Mouse (Mus musculus) ES-E14 (cell line): ENCODE data around the gene Cux1.

Experiments used
- CHD2 ChIP-seq: IDR thresholded peaks from 2 replicates; pipeline ENCODE4 v1.6.1; 2014; ENCODE audit warnings: mild to moderate bottlenecking, low read depth, low read length, inconsistent platforms
- HCFC1 ChIP-seq: IDR thresholded peaks from 2 replicates; pipeline ENCODE4 v1.6.1; 2012; ENCODE audit warnings: low read length, inconsistent platforms, borderline replicate concordance; ENCODE audit not compliant: insufficient read depth
- MAFK ChIP-seq: IDR thresholded peaks from 2 replicates; pipeline ENCODE4 v1.6.1; 2014; ENCODE audit warnings: mild to moderate bottlenecking, low read depth, low read length, inconsistent platforms; ENCODE audit not compliant: insufficient read depth
- ZC3H11A ChIP-seq: IDR thresholded peaks from 2 replicates; pipeline ENCODE4 v1.6.1; 2012; ENCODE audit warnings: low read depth, mild to moderate bottlenecking, inconsistent platforms, low read length, borderline replicate concordance
- ZNF384 ChIP-seq: IDR thresholded peaks from 2 replicates; pipeline ENCODE4 v1.6.1; 2012; ENCODE audit warnings: low read depth, low read length, inconsistent platforms

GRCm38 (mm10) chr5:136398706-136399105 is 168.6 kb downstream of the Cux1 start:
- no peak for TF ChIP-seq MAFK
- no peak for TF ChIP-seq ZNF384
- TF ChIP-seq ZC3H11A: no peak
- TF ChIP-seq HCFC1: no peak
- TF ChIP-seq CHD2: no peak
